Mouse (Mus musculus) gastrocnemius, postnatal 14 days (tissue): ENCODE results near the gene Olfr1052. TPM values are rescaled to one million over a fixed set of nuclear protein-coding genes. Genes with fewer than 3 reads are reported as not detected.
"Not testable (repeated sequence)": the region's sequence is repeated elsewhere in the genome, so short reads cannot be mapped to it uniquely, and the experiment has no call there.

ENCODE experiments used
- DNase-seq: peaks from one replicate; pipeline ENCODE4 v3.0.0; 2021; ENCODE audit warnings: mixed read lengths
- intact Hi-C: fragments of 180-260 bp; cut with DNase I; formaldehyde crosslinking; loops from one replicate; pipeline ENCODE4 v1.15.1; 2025; ENCODE audit warnings: low total_unique reads
- long read RNA-seq, 2 experiments: library from polyadenylated mRNA; stranded (forward); transcript quantifications; one replicate each; pipeline ENCODE4 v2.0.0; 2021
- total RNA-seq, 2 experiments: library from RNA; stranded (reverse); gene quantifications; 2 replicates each; pipeline ENCODE4 v1.2.3; 2021

Olfr1052 gene
- total RNA-seq, result not detected
- long read RNA-seq, experiment 1, result 0 reads
- long read RNA-seq, experiment 2, result 0 reads

GRCm38 (mm10) chr2:86292155-86292554 lies at the start of gene Olfr1052:
Gene Olfr1052, plus strand, starts transcription at chr2:86292455.
- intact Hi-C loops, result no loop called here
- DNase-seq, result no peak

- DNase-seq, intact Hi-C loops: not testable (repeated sequence)
These were observed 34.0 kb upstream of the Olfr1052 start, which contains the start of gene Olfr1049 for GRCm38 (mm10) chr2:86258228-86258627. Gene Olfr1049, minus strand, starts transcription at chr2:86258328.

- DNase-seq, intact Hi-C loops: not testable (repeated sequence)
These were observed 13.3 kb upstream of the Olfr1052 start, which contains the start of gene Olfr1051 for GRCm38 (mm10) chr2:86278988-86279387. Gene Olfr1051, minus strand, starts transcription at chr2:86279088.

- intact Hi-C loops, result no loop called here
- DNase-seq, result no peak
These were observed 22.9 kb downstream of the Olfr1052 start, which contains the start of gene Olfr1053 for GRCm38 (mm10) chr2:86315184-86315583. Gene Olfr1053, minus strand, starts transcription at chr2:86315284.

GRCm38 (mm10) chr2:86335333-86335732 lies 43.1 kb downstream of the Olfr1052 start, which contains the start of gene Olfr1054:
Gene Olfr1054, minus strand, starts transcription at chr2:86335433.
- intact Hi-C loops, result no loop called here
- no peak for DNase-seq

Other genes with a start within 250 kb of the Olfr1052 start
- not detected for gene Olfr1034, start 246.6 kb upstream of the Olfr1052 start, total RNA-seq
- not detected for gene Olfr1036, start 218.5 kb upstream of the Olfr1052 start, total RNA-seq
- gene Olfr1037, start 205.1 kb upstream of the Olfr1052 start, total RNA-seq, result not detected
- not detected for gene Olfr1039, start 156.5 kb upstream of the Olfr1052 start, total RNA-seq
- gene Olfr1040, start 145.7 kb upstream of the Olfr1052 start, total RNA-seq, result not detected
- not detected for gene Olfr1042, start 130.6 kb upstream of the Olfr1052 start, total RNA-seq
- gene Olfr1043, start 124.9 kb upstream of the Olfr1052 start, total RNA-seq, result not detected
- not detected for gene Olfr1044, start 114.6 kb upstream of the Olfr1052 start, total RNA-seq
- not detected for gene Olfr52, start 106.8 kb upstream of the Olfr1052 start, total RNA-seq
- not detected for gene Olfr1045, start 89.4 kb upstream of the Olfr1052 start, total RNA-seq
- gene Olfr1046, start 73.1 kb upstream of the Olfr1052 start, total RNA-seq, result not detected
- gene Olfr1047, start 61.1 kb upstream of the Olfr1052 start, total RNA-seq, result not detected
- gene Olfr1048, start 52.2 kb upstream of the Olfr1052 start, total RNA-seq, result not detected
- not detected for gene Olfr1049, start 34.1 kb upstream of the Olfr1052 start, total RNA-seq
- gene Olfr1051, start 13.4 kb upstream of the Olfr1052 start, total RNA-seq, result not detected
- not detected for gene Olfr1053, start 22.8 kb downstream of the Olfr1052 start, total RNA-seq
- not detected for gene Olfr1054, start 43.0 kb downstream of the Olfr1052 start, total RNA-seq
- not detected for gene Olfr1055, start 57.8 kb downstream of the Olfr1052 start, total RNA-seq
- gene Olfr1056, start 70.0 kb downstream of the Olfr1052 start, total RNA-seq, result not detected
- not detected for gene Olfr1057, start 85.9 kb downstream of the Olfr1052 start, total RNA-seq
- not detected for gene Olfr1058, start 96.1 kb downstream of the Olfr1052 start, total RNA-seq
- not detected for gene Olfr1061, start 121.6 kb downstream of the Olfr1052 start, total RNA-seq
- not detected for gene Olfr1062, start 134.3 kb downstream of the Olfr1052 start, total RNA-seq
- not detected for gene Olfr1065, start 158.1 kb downstream of the Olfr1052 start, total RNA-seq
- not detected for gene Olfr1066, start 163.8 kb downstream of the Olfr1052 start, total RNA-seq
- gene Olfr228, start 194.9 kb downstream of the Olfr1052 start, total RNA-seq, result not detected
- not detected for gene Olfr1076, start 216.0 kb downstream of the Olfr1052 start, total RNA-seq